Mouse (Mus musculus) frontal cortex, adult (tissue): ENCODE data around the gene Dync1li2.
A peak's percentile ranks its signal among the peaks of the same experiment; 100 is the strongest.

Experiments
- ATAC-seq: cut with Nextera tagmentation; 2 replicates; pipeline ENCODE4 v1.9.2; 2017; ENCODE audit warnings: mild to moderate bottlenecking, moderate library complexity, mixed read lengths; ENCODE audit not compliant: low TSS enrichment

Dync1li2 gene

GRCm38 (mm10) chr8:104442299-104443124 lies at the start of gene Dync1li2:
Dync1li2 (minus strand) TSS chr8:104443047.
- ATAC-seq = peak; percentile 75

GRCm38 (mm10) chr8:104479091-104479490 lies 36.2 kb upstream of the Dync1li2 start:
- ATAC-seq = no peak

GRCm38 (mm10) chr8:104472465-104472864 lies 29.6 kb upstream of the Dync1li2 start:
- ATAC-seq = no peak

- no peak for ATAC-seq
Measured at GRCm38 (mm10) chr8:104467463-104467862, 24.6 kb upstream of the Dync1li2 start.

- ATAC-seq = no peak
Measured at GRCm38 (mm10) chr8:104452177-104452576, 9.3 kb upstream of the Dync1li2 start.

GRCm38 (mm10) chr8:104448796-104449195 lies 5.9 kb upstream of the Dync1li2 start:
- peak; percentile 97 for ATAC-seq

GRCm38 (mm10) chr8:104446016-104446415 lies 3.2 kb upstream of the Dync1li2 start:
- no peak for ATAC-seq

GRCm38 (mm10) chr8:104445248-104445647 lies 2.4 kb upstream of the Dync1li2 start:
- no peak for ATAC-seq

- no peak for ATAC-seq
Measured at GRCm38 (mm10) chr8:104443125-104443679, 355 bp upstream of the Dync1li2 start.

GRCm38 (mm10) chr8:104441613-104442012 lies 1.2 kb downstream of the Dync1li2 start:
- peak; percentile 22; the same call in 1 of the 2 replicates for ATAC-seq

GRCm38 (mm10) chr8:104439461-104439860 lies 3.4 kb downstream of the Dync1li2 start:
- no peak for ATAC-seq

GRCm38 (mm10) chr8:104437494-104438135 lies 5.2 kb downstream of the Dync1li2 start:
- ATAC-seq = peak; percentile 17; the same call in 1 of the 2 replicates

- no peak for ATAC-seq
Measured at GRCm38 (mm10) chr8:104436591-104436990, 6.3 kb downstream of the Dync1li2 start.

- ATAC-seq = peak; percentile 62
Measured at GRCm38 (mm10) chr8:104436038-104436437, 6.8 kb downstream of the Dync1li2 start.

GRCm38 (mm10) chr8:104434826-104435354 lies 8.0 kb downstream of the Dync1li2 start:
- ATAC-seq = peak; percentile 55

GRCm38 (mm10) chr8:104434275-104434674 lies 8.6 kb downstream of the Dync1li2 start:
- ATAC-seq = no peak

GRCm38 (mm10) chr8:104433191-104433842 lies 9.5 kb downstream of the Dync1li2 start:
- ATAC-seq = no peak

GRCm38 (mm10) chr8:104432656-104433055 lies 10.2 kb downstream of the Dync1li2 start:
- ATAC-seq = no peak

- no peak for ATAC-seq
Measured at GRCm38 (mm10) chr8:104430230-104430629, 12.6 kb downstream of the Dync1li2 start.

- peak; percentile 51 for ATAC-seq
Measured at GRCm38 (mm10) chr8:104427703-104428102, 15.1 kb downstream of the Dync1li2 start.

GRCm38 (mm10) chr8:104422313-104422712 lies 20.5 kb downstream of the Dync1li2 start:
- no peak for ATAC-seq

- ATAC-seq = no peak
Measured at GRCm38 (mm10) chr8:104416022-104416421, 26.8 kb downstream of the Dync1li2 start.
